Mouse (Mus musculus) ovary, adult 18-20 months (tissue): ENCODE measurements at regions not wholly inside any gene's neighbourhood (a gene's known extent, or its start where the extent isn't known, plus 50 kb on each side); places are given as distances from the start of the nearest gene placed in this dataset.
A peak's percentile ranks its signal among the peaks of the same experiment; 100 is the strongest.
"Not testable (repeated sequence)": the region's sequence is repeated elsewhere in the genome, so short reads cannot be mapped to it uniquely, and the experiment has no call there.

Experiments
- DNase-seq: peaks from one replicate; pipeline ENCODE4 v3.0.0; 2022; ENCODE audit warnings: low spot score, mixed read lengths

GRCm38 (mm10) chr5:18502831-18503230 lies 142.7 kb upstream of the Gnai1 start:
- no peak for DNase-seq

GRCm38 (mm10) chr5:18494305-18494704 lies 134.2 kb upstream of the Gnai1 start:
- no peak for DNase-seq

GRCm38 (mm10) chr5:18489709-18490108 lies 129.6 kb upstream of the Gnai1 start:
- no peak for DNase-seq

- DNase-seq: no peak
These were observed 127.1 kb upstream of the Gnai1 start for GRCm38 (mm10) chr5:18487076-18487772.

GRCm38 (mm10) chr5:18484376-18484775 lies 124.2 kb upstream of the Gnai1 start:
- no peak for DNase-seq

GRCm38 (mm10) chr5:18478420-18478819 lies 118.3 kb upstream of the Gnai1 start:
- no peak for DNase-seq

- DNase-seq: no peak
These were observed 117.3 kb upstream of the Gnai1 start for GRCm38 (mm10) chr5:18477372-18478017.

GRCm38 (mm10) chr5:18472114-18472513 lies 112.0 kb upstream of the Gnai1 start:
- no peak for DNase-seq

GRCm38 (mm10) chr5:18457771-18458170 lies 97.6 kb upstream of the Gnai1 start:
- DNase-seq: no peak

- no peak for DNase-seq
These were observed 96.0 kb upstream of the Gnai1 start for GRCm38 (mm10) chr5:18456196-18456595.

- DNase-seq: not testable (repeated sequence)
These were observed 93.0 kb upstream of the Gnai1 start for GRCm38 (mm10) chr5:18452871-18453757.

- no peak for DNase-seq
These were observed 89.1 kb upstream of the Gnai1 start for GRCm38 (mm10) chr5:18449261-18449660.

GRCm38 (mm10) chr5:18448330-18448670 lies 88.1 kb upstream of the Gnai1 start:
- no peak for DNase-seq

- no peak for DNase-seq
These were observed 87.6 kb upstream of the Gnai1 start for GRCm38 (mm10) chr5:18447665-18448329.

GRCm38 (mm10) chr5:18445969-18446368 lies 85.8 kb upstream of the Gnai1 start:
- peak; percentile 6 for DNase-seq

- no peak for DNase-seq
These were observed 79.8 kb upstream of the Gnai1 start for GRCm38 (mm10) chr5:18439986-18440385.

- no peak for DNase-seq
These were observed 79.1 kb upstream of the Gnai1 start for GRCm38 (mm10) chr5:18439281-18439680.

- DNase-seq: peak; percentile 6
These were observed 76.1 kb upstream of the Gnai1 start for GRCm38 (mm10) chr5:18436099-18436748.

- no peak for DNase-seq
These were observed 74.1 kb upstream of the Gnai1 start for GRCm38 (mm10) chr5:18434245-18434644.

GRCm38 (mm10) chr5:18433287-18433686 lies 73.1 kb upstream of the Gnai1 start:
- no peak for DNase-seq

- no peak for DNase-seq
These were observed 64.9 kb upstream of the Gnai1 start for GRCm38 (mm10) chr5:18425098-18425497.

GRCm38 (mm10) chr5:18414892-18415291 lies 54.7 kb upstream of the Gnai1 start:
- no peak for DNase-seq
